Mouse (Mus musculus) stomach, embryonic 15.5 days (tissue): ENCODE data around the gene Slc36a3. TPM values are rescaled to one million over a fixed set of nuclear protein-coding genes. Genes with fewer than 3 reads are reported as not detected.

Experiments
- ATAC-seq: fragments of 200-750 bp; cut with Nextera tagmentation; 2 replicates; pipeline ENCODE4 v1.8.0; 2017; ENCODE audit warnings: low read depth, moderate number of reproducible peaks, moderate TSS enrichment; ENCODE audit not compliant: insufficient read depth, low FRiP score
- H3K27ac ChIP-seq: fragments of 300-500 bp; sonication (generic); 2 replicates; pipeline ENCODE4 v1.5.1; 2015; ENCODE audit warnings: mild to moderate bottlenecking, inconsistent platforms
- H3K27me3 ChIP-seq: fragments of 300-500 bp; sonication (generic); replicated peaks from 2 replicates; pipeline ENCODE4 v1.6.1; 2015; ENCODE audit warnings: inconsistent platforms
- H3K36me3 ChIP-seq: fragments of 300-500 bp; sonication (generic); 2 replicates; pipeline ENCODE4 v1.6.1; 2015; ENCODE audit warnings: inconsistent platforms
- H3K4me1 ChIP-seq: fragments of 300-500 bp; sonication (generic); 2 replicates; pipeline ENCODE4 v1.6.1; 2015; ENCODE audit warnings: inconsistent platforms
- H3K4me2 ChIP-seq: fragments of 300-500 bp; sonication (generic); 2 replicates; pipeline ENCODE4 v1.6.1; 2015; ENCODE audit warnings: mild to moderate bottlenecking, inconsistent platforms
- H3K4me3 ChIP-seq: fragments of 300-500 bp; sonication (generic); replicated peaks from 2 replicates; pipeline ENCODE4 v1.5.1; 2015; ENCODE audit warnings: inconsistent platforms
- H3K9ac ChIP-seq: fragments of 300-500 bp; sonication (generic); 2 replicates; pipeline ENCODE4 v1.6.1; 2015; ENCODE audit warnings: inconsistent platforms
- H3K9me3 ChIP-seq: fragments of 300-500 bp; sonication (generic); 2 replicates; pipeline ENCODE4 v1.6.1; 2016; ENCODE audit warnings: inconsistent platforms
- WGBS: fragments of 180-500 bp; shearing (Covaris S2); methylation state at CpG from one replicate; pipeline ENCODE4 v1.1.7; 2015; 5-methylcytosine and 5-hydroxymethylcytosine counted together
- polyA plus RNA-seq: library from polyadenylated mRNA; unstranded; fragments of >200 nt; fragmentation: Nextera tagmentation; extraction: Ambion mirVana; gene quantifications from 2 replicates; pipeline ENCODE4 v1.2.1, GENCODE M21; 2015

Gene Slc36a3
- 0.08 TPM in 1 of 2 replicates, not detected in the other for polyA plus RNA-seq

DNA sequence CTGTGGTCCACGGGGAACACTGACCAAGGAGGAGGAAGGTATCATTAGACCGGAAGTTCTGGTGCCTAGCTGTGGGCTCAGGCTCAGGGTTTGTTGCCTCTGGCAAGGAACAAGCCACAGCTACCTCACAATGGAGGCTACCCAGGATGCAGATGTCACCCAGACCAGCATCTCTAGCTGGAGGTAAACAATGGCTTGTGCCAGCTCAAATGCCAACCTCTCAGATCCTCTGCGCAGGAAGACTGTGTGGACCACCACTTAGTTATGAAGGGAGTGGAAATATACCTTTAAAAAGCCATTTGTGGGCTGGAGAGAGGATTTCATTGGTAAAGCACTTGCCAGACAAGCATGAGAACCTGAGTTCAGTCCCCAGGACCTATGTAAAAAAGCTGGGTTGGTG lies at the start of gene Slc36a3:
TSS of gene Slc36a3 (minus strand) at position 101 of the 400 bp plus-strand sequence.
- Histone ChIP-seq H3K36me3 (no peaks in the 10 kb centered on the region), H3K4me2 (no peak within 1 kb of the TSS), H3K4me3 (no peak within 1 kb of the TSS), H3K27me3 (no peaks in the 10 kb centered on the region), H3K27ac (no peak within 1 kb of the TSS), H3K9ac (no peak within 1 kb of the TSS), H3K4me1 (no peaks in the 10 kb centered on the region), H3K9me3 (no peaks in the 10 kb centered on the region)
- no peak for ATAC-seq
- 83% methylated on average over 3 of the region's 3 CpGs for WGBS

DNA sequence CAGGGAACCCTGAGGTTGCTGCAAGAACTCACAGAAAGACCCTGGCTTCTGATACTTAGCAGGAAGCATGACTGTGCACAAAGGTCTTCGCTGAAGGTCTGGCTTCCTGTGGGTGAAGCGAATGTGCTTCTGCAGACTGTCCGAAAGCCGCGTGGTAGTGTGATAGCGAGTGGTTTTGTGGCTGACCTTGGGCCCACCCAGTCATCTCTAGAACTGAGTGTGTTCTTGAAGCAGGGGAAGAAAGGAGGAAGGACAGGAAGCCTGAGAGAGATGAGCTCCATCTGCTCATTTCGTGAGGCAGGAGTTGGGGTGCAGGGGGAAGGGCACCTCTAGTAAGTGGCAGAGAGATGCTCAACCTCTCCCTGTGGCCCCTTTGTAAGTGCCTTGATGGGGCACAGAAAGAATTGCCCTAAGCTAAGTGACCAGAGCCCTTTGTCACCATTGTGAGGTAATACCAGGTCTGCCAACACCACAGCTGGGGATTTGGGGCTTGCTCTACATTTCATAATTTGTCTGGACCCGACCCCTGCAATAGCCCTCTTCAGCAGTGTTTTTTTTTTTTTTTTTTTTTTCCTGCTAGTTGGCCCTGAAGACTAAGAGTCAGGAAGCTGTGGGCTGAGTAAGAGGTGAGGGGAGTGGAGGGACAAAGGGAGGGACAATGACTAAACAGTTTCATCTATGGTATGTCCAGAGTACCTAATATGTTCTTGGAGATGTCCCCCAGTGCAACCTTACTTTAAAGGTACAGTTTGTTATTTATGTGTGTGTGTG lies 46.4 kb upstream of the Slc36a3 start:
- Histone ChIP-seq H3K27me3 (no peaks in the 10 kb centered on the region), H3K4me2 (no peak overlapping the region), H3K9ac (no peak overlapping the region), H3K36me3 (no peaks in the 10 kb centered on the region), H3K4me1 (no peaks in the 10 kb centered on the region), H3K4me3 (no peak overlapping the region), H3K9me3 (no peaks in the 10 kb centered on the region), H3K27ac (no peak overlapping the region)
- no peak for ATAC-seq
- 69% methylated on average over 8 of the region's 8 CpGs for WGBS

DNA sequence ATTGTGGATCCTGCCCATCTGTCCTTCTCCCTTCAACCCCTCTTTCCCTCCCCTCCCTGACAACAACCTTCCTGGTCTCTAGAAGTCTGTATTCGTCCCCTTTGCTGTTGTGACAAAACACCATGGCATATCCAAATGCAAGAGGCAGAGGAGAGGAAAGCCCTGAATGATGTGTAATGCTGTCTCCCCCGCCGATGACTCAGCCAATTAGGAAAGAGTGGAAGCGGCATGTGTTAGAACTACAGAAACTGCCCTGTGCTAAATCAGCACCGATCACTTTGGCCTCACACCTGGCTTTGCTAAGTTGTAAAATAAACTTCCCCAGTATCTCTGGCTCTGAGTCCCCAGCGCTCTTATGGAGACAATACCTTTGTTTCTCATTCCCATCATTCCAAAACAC lies 45.6 kb upstream of the Slc36a3 start:
- H3K9me3 ChIP-seq = no peaks in the 10 kb centered on the region
- no peak overlapping the region for H3K27ac ChIP-seq
- no peaks in the 10 kb centered on the region for H3K36me3 ChIP-seq
- H3K27me3 ChIP-seq = no peaks in the 10 kb centered on the region
- H3K4me1 ChIP-seq = no peaks in the 10 kb centered on the region
- H3K4me2 ChIP-seq = no peak overlapping the region
- WGBS = 55% methylated on average over 6 of the region's 6 CpGs
- no peak for ATAC-seq
- H3K9ac ChIP-seq = no peak overlapping the region
- no peak overlapping the region for H3K4me3 ChIP-seq

DNA sequence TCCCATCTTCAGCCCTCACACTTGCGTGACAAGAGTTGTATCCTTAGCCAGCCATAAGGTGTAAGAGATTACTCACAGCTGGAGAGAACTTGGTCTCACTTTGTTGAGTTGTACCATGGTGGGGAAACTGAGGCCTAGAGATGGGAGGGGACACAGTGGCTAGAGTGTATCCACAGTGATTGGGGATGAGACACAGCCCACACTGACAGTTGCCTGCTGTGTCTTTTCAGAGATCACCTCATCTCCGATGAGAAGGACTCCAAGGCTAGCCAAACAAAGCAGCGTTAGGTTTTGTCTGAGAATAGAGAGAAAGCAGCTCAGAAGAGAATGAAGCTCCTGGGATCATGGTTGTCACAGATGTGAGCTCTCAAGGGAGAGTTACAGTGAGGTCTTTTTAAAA lies 38.7 kb upstream of the Slc36a3 start:
- ATAC-seq = no peak
- H3K27me3 ChIP-seq = no peaks in the 10 kb centered on the region
- no peak overlapping the region for H3K27ac ChIP-seq
- no peaks in the 10 kb centered on the region for H3K4me1 ChIP-seq
- H3K36me3 ChIP-seq = no peaks in the 10 kb centered on the region
- no peak overlapping the region for H3K4me3 ChIP-seq
- no peak overlapping the region for H3K9ac ChIP-seq
- H3K4me2 ChIP-seq = no peak overlapping the region
- H3K9me3 ChIP-seq = no peaks in the 10 kb centered on the region
- WGBS = 71% methylated on average over 3 of the region's 3 CpGs

DNA sequence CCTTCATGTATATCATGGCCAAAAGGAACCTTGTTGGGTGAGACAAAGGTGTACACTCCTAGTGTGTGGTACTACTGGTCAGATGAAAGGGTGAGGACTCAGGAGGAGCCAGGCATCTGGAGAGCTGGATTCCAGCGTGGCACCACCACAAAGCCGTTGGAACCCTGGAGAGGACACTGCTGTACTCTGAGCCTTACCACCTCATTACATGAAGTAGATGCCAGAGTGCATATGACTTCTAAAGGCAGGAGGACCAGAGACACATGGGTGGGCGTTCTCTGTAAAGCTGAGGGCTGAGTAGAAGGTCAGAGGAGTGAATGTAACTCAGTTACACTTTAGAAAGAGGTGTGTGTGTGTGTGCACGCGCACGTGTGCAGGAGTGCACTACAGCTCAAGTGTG lies 36.3 kb upstream of the Slc36a3 start:
- Histone ChIP-seq H3K9me3 (no peaks in the 10 kb centered on the region), H3K4me1 (no peaks in the 10 kb centered on the region), H3K27me3 (no peaks in the 10 kb centered on the region), H3K4me2 (no peak overlapping the region), H3K9ac (no peak overlapping the region), H3K4me3 (no peak overlapping the region), H3K36me3 (no peaks in the 10 kb centered on the region), H3K27ac (no peak overlapping the region)
- 86% methylated on average over 6 of the region's 6 CpGs for WGBS
- ATAC-seq = no peak

DNA sequence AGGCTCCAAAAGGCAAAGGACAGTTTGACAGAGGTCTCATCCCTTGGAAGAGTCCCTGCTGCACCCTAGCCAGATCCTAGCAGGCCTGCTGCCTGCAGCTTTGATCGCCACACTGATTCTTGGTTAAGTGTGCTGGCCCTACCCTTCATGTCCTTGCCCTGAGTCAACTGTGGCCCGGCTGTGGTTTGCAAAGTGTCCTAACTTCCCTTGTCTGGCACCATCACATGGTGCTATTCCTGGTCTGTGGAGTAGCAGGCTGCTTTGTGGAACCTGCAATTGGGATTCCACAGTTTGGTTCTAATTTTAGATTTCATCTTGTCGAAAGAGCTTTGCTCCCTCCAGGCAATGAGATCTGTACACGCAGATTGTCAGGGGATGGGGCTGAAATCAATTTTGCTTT lies 35.8 kb upstream of the Slc36a3 start:
- Histone ChIP-seq H3K4me1 (no peaks in the 10 kb centered on the region), H3K27me3 (no peaks in the 10 kb centered on the region), H3K9me3 (no peaks in the 10 kb centered on the region), H3K4me2 (no peak overlapping the region), H3K36me3 (no peaks in the 10 kb centered on the region), H3K27ac (no peak overlapping the region), H3K9ac (no peak overlapping the region), H3K4me3 (no peak overlapping the region)
- 72% methylated on average over 4 of the region's 4 CpGs for WGBS
- ATAC-seq = no peak

DNA sequence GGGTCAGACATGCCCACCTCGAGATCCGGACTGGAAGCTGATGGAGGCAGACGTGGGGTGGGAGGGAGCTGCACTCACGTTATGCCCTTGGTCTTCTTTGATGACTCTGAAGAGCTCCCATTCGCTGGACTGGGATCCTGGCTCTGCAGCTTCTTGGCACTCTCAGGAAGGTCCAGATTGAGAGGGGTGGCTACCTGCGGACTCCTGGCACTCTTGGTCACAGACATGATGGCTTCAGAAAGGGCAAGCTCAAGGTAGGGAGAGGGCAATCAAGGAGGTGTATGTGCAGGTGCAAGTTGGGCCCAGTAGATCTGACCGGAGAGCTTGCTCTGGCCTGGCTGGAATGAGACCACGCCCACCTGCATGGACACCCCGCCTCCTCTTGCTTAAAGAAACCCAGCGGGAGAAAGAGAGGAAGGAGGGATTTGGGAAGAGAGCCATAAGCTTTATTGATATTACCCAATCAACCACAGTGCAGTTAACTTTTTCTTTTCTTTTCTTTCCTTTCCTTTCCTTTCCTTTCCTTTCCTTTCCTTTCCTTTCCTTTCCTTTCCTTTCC lies 33.3 kb upstream of the Slc36a3 start, which contains the start of gene Slc36a2:
TSS of gene Slc36a2 (minus strand) at position 345 of the 559 bp plus-strand sequence.
- H3K27ac ChIP-seq = no peak within 1 kb of the TSS
- 32% methylated on average over 10 of the region's 10 CpGs for whole genome bisulfite sequencing

DNA sequence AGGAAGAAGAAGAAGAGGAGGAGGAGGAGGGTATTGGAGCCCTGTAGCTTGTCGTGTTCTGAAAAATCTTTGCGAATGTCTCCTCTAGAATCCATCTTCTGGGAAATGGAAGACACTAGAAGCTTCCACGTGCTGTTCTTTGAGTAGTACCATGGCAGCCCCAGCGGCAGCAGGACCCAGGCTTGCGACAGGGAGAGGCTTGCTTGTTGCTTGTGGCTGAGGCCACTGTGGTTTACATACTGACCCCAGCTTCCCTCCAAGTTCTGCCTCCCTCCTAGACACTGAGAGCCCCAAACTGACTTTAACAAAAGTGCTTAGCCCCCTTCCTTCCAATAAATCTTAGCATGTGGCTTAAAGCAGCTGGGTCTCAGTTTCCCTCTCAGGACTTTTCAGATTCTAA lies 32.7 kb upstream of the Slc36a3 start:
- H3K4me1 ChIP-seq = no peaks in the 10 kb centered on the region
- no peaks in the 10 kb centered on the region for H3K9me3 ChIP-seq
- no peak overlapping the region for H3K27ac ChIP-seq
- no peak overlapping the region for H3K4me2 ChIP-seq
- 83% methylated on average over 5 of the region's 5 CpGs for WGBS
- ATAC-seq = no peak
- no peaks in the 10 kb centered on the region for H3K36me3 ChIP-seq
- H3K27me3 ChIP-seq = no peaks in the 10 kb centered on the region
- no peak overlapping the region for H3K9ac ChIP-seq
- no peak overlapping the region for H3K4me3 ChIP-seq

More for the DNA sequence above, 33.3 kb upstream of the Slc36a3 start, which contains the start of gene Slc36a2:
- H3K9me3 ChIP-seq = no peaks in the 10 kb centered on the region
- no peak within 1 kb of the TSS for H3K9ac ChIP-seq
- H3K4me2 ChIP-seq = no peak within 1 kb of the TSS
- no peaks in the 10 kb centered on the region for H3K36me3 ChIP-seq
- no peak within 1 kb of the TSS for H3K4me3 ChIP-seq
- no peaks in the 10 kb centered on the region for H3K27me3 ChIP-seq
- no peaks in the 10 kb centered on the region for H3K4me1 ChIP-seq
- peak; percentile 52; the same call in 1 of the 2 replicates for ATAC-seq

DNA sequence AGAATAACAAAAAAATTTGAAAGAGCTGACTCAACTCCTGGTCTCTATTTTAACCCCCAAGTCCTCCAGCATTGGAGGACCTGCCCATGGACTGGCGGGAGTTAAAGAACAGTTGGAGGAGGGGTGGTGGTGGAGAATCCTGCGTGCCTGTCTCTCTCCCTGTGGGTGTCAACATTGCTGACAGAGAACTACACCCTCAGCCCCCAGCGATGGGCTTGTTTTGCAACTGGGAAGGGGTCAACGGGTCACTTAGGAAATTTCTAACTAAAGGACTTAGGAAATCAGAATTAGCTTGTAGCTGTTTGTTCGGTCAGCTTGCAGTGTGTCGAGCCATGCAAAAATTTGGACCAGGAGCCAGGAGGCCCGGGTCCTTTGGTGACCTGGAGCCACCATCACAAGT lies 31.6 kb upstream of the Slc36a3 start:
- no peaks in the 10 kb centered on the region for H3K27me3 ChIP-seq
- no peak overlapping the region for H3K9ac ChIP-seq
- no peaks in the 10 kb centered on the region for H3K36me3 ChIP-seq
- H3K4me3 ChIP-seq = no peak overlapping the region
- H3K4me1 ChIP-seq = no peaks in the 10 kb centered on the region
- no peak overlapping the region for H3K4me2 ChIP-seq
- ATAC-seq = no peak
- WGBS = 51% methylated on average over 7 of the region's 7 CpGs
- no peak overlapping the region for H3K27ac ChIP-seq
- no peaks in the 10 kb centered on the region for H3K9me3 ChIP-seq

DNA sequence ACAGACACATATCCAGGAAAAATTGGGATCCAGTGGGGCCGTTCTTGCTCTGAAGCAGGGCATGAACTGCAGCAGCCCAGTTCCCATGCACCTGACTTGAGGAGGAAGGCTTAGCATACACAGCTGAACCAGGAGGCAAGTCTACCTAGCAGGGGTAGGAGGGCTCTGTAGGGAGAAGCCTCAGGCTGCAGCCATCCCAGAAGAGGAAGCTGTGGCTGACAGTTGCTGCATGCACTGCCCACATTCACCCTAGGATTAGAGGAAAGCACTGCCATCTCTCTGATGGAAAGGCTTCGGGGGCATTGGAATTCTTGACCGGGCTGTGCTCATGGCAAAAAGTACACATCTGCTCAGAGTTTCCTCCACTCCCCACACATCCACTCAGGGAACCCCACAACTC lies 28.3 kb upstream of the Slc36a3 start:
- 77% methylated on average over 3 of the region's 3 CpGs for WGBS
- no peak for ATAC-seq
- no peak overlapping the region for H3K4me3 ChIP-seq
- no peak overlapping the region for H3K4me2 ChIP-seq
- no peak overlapping the region for H3K9ac ChIP-seq
- no peaks in the 10 kb centered on the region for H3K27me3 ChIP-seq
- no peaks in the 10 kb centered on the region for H3K4me1 ChIP-seq
- no peak overlapping the region for H3K27ac ChIP-seq
- H3K9me3 ChIP-seq = no peaks in the 10 kb centered on the region
- no peaks in the 10 kb centered on the region for H3K36me3 ChIP-seq

DNA sequence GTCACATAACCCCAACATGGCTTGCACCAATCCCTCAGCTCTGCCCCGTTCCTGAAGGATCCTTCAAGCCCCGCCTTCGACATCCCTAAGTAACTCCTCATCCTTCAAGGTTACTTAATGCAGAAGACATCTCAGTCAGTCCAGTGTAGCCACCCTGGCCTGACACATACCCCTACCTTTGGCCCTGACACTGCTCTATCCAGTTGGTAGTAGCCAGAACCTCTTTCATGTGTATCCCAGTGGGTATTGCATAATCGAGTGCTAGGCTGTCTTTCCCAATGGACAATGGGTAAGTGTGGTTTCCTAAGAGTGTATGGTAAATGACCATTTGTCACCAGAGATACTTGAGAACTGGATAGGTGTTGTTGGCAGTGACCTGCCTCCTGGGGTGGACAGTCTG lies 27.3 kb upstream of the Slc36a3 start:
- Histone ChIP-seq H3K4me2 (no peak overlapping the region), H3K4me1 (no peaks in the 10 kb centered on the region), H3K27me3 (no peaks in the 10 kb centered on the region), H3K36me3 (no peaks in the 10 kb centered on the region), H3K9me3 (no peaks in the 10 kb centered on the region), H3K9ac (no peak overlapping the region), H3K4me3 (no peak overlapping the region), H3K27ac (no peak overlapping the region)
- 85% methylated on average over 4 of the region's 4 CpGs for WGBS
- no peak for ATAC-seq

DNA sequence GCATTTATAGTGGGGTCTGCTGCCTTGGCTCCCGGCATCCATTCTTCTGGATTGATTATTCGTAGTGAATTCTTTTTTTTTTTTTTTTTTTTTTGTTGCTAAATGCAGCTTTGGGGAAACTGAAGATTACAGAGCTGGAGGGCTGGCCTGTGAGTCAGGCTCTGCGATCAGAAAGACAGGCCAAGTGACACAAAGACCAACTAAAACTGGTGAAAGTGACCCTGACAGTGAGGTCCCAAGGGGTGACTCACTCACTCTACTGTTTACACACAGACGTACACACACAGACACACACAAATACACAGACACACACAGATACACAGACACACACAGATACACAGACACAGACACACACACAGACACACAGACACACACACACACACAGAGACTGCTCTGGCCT lies 19.0 kb upstream of the Slc36a3 start:
- Histone ChIP-seq H3K27me3 (no peaks in the 10 kb centered on the region), H3K4me3 (no peak overlapping the region), H3K27ac (no peak overlapping the region), H3K4me1 (no peaks in the 10 kb centered on the region), H3K36me3 (no peaks in the 10 kb centered on the region), H3K9me3 (no peaks in the 10 kb centered on the region), H3K9ac (no peak overlapping the region), H3K4me2 (no peak overlapping the region)
- 68% methylated on average over 4 of the region's 4 CpGs for WGBS
- no peak for ATAC-seq
